Mouse (Mus musculus) neutrophil, adult 83 days (primary cell): ENCODE data around the gene Rad51d. TPM values are rescaled to one million over a fixed set of nuclear protein-coding genes. Genes with fewer than 3 reads are reported as not detected.

Source experiments
- total RNA-seq, 2 experiments: library from RNA; stranded (reverse); gene quantifications; one replicate each; pipeline ENCODE4 v1.2.4; 2023

Gene Rad51d
- total RNA-seq: 10 to 100 TPM; 14.3 to 14.4 TPM

DNA sequence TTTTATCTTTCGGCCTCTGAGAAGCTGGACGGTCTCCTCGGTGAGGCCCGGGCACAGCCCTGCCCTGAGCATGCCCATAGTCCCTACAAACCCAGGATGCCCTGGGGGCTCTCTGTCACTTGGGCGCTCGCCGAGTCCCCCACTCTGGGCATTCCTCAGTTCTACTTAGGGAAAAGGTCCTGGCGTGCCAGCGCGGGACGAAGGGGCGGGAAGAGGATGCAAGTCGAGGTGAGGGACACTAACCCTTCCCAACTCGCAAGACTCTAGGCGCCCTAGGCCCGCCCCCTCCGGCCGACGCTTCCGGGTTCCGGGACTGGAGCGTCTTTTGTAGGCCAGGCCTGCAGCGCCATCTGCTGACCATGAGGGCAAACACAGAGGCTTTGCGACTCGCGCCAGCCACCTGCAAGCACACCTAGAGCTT lies at the start of gene Rad51d:
Gene Rad51d (minus strand): TSS at position 273 of the 421 bp plus-strand sequence.

DNA sequence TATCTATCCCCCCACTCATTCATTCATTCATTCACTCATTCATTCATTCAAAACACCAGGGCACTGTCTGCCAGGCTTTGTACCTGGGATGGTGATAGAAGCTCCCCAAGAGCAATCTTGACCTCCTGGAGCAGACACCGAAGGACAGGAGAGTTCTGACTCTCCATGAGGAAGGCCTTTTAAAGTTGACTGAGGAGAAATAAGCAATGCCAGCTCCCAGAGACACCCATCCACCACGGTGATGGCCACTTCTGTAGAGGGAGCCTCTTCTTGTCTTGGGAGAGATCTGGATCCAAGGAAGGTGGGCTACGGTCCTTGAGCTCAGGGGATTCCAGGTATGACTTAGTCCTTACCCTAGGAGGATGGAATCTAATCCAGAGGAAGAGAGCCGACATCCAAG lies 19.8 kb upstream of the Rad51d start, which contains the start of gene Unc45b:
Gene Unc45b (plus strand): TSS at position 301 of the 400 bp plus-strand sequence.

GRCm38 (mm10) chr11:82907651-82908607 lies 17.5 kb upstream of the Rad51d start, which contains the start of gene Nle1:
Gene Nle1, minus strand, starts transcription at chr11:82908411.

DNA sequence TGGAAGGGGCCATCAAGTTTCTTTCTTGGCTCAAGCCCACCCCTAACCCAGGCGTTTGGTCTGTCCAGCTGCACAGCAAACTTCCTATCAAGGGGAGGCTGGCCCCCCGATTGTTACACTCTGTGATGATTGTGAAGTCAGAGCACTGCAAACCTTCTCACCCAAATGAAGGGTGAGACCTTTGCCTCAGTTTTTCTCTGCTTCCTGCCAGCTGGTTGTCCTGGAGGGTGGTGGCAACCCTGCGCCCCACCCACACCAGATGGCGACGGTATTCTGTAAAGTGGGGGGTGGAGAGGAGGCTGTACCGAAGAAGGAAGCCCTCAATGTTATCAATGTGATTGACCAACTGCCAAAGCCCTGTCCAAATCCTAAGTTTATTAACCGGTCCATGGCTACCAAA lies 1.5 kb upstream of the Rad51d start, which contains the start of gene Fndc8:
Gene Fndc8 (plus strand): TSS at position 189 of the 400 bp plus-strand sequence.

DNA sequence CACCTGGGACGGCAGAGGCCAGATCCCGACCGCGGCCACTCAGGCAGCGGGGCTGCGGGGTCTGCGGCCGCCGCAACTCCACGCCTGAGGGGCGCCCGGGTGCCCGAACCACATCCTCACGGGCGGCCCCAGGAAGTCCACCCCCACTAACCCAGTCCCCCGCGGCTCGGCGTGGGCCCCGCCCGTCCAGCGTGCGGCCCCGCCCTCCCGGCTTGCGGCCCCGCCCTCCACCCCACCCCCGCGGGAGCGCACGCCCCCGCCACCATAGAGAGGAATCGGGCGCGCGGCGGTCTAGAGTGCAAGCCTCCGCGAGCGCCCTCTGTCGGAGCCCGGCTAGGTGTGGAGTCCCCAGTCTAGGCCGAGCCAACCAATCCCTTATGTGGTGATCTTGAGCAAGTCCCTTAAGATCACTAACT lies 19.4 kb downstream of the Rad51d start, which contains the start of gene Rffl:
Gene Rffl (minus strand): TSS at position 180 of the 416 bp plus-strand sequence.

Other genes starting within 250 kb of the Rad51d start
- under 1 TPM; 0.22 to 0.50 TPM for gene Cct6b, start 126.3 kb downstream of the Rad51d start, total RNA-seq
- gene Zfp830, start 126.3 kb downstream of the Rad51d start, total RNA-seq: 10 to 100 TPM; 23.5 to 24.3 TPM
- gene Lig3, start 109.5 kb downstream of the Rad51d start, total RNA-seq: 10 to 100 TPM; 20.9 to 24.6 TPM
- gene Rffl, start 19.4 kb downstream of the Rad51d start, total RNA-seq: 10 to 100 TPM; 59.5 to 67.4 TPM
- gene Fndc8, start 1.5 kb upstream of the Rad51d start, total RNA-seq: not detected
- gene Nle1, start 17.8 kb upstream of the Rad51d start, total RNA-seq: 1 to 10 TPM; 8.2 to 9.6 TPM
- gene Unc45b, start 19.9 kb upstream of the Rad51d start, total RNA-seq: not detected
- 10 to 100 TPM; 21.3 to 30.5 TPM for gene Slfn5, start 60.7 kb upstream of the Rad51d start, total RNA-seq
- gene Slfn9, start 101.2 kb upstream of the Rad51d start, total RNA-seq: 10 to 100 TPM; 10.2 to 13.0 TPM
- gene Slfn8, start 130.2 kb upstream of the Rad51d start, total RNA-seq: 10 to 100 TPM; 12.5 to 16.4 TPM
- gene Slfn2, start 174.5 kb upstream of the Rad51d start, total RNA-seq: 100 to 1,000 TPM; 303 to 331 TPM
- 100 to 1,000 TPM in 1 of 2 experiments, 10 to 100 TPM in 1; 98.4 to 112 TPM for gene Slfn1, start 226.2 kb upstream of the Rad51d start, total RNA-seq